Mouse (Mus musculus) brain, embryonic 14.5 days (tissue): Measurements from ENCODE around the gene Slc5a4b.

ENCODE experiments used
- CTCF ChIP-seq: fragments of 200-500 bp; IDR thresholded peaks from 2 replicates; pipeline ENCODE4 v1.5.1; 2012; ENCODE audit warnings: inconsistent platforms, mild to moderate bottlenecking, moderate library complexity, borderline replicate concordance; ENCODE audit not compliant: insufficient read depth, insufficient read length; ENCODE audit errors: extremely low read depth
- POLR2A ChIP-seq: fragments of 200-500 bp; IDR thresholded peaks from 2 replicates; pipeline ENCODE4 v1.6.1; 2012; ENCODE audit warnings: mild to moderate bottlenecking, inconsistent platforms, borderline replicate concordance; ENCODE audit not compliant: poor library complexity, insufficient read depth, insufficient read length, severe bottlenecking; ENCODE audit errors: extremely low read depth

- no peak for TF ChIP-seq CTCF
- TF ChIP-seq POLR2A, result no peak
Observed at GRCm38 (mm10) chr10:76033119-76033455, 77.7 kb downstream of the Slc5a4b start.
